11 mouse cellular contexts compared by ENCODE assay signal in genomic region chr7:100762726-100763125, GRCm38 (mm10). TPM values are rescaled to one million over a fixed set of nuclear protein-coding genes. Genes with fewer than 3 reads are reported as not detected.
DNase-seq lines count a peak whose midpoint lies in the region; ATAC-seq lines count a peak whose summit lies in the region.
"Had no signal": no experiment of that assay in that cellular context is flagged by ENCODE, and none has a peak within 500 bp of the region (broad histone marks: within the 10 kb centered on the region; RNA-seq: fewer than 3 reads in every experiment).

No protein-coding gene starts in this region.

- no peak for ATAC-seq in megakaryocyte, adult 5-6 weeks (ENCODE audit: poor library complexity, severe bottlenecking)

- intact Hi-C loops in heart, postnatal 25 days (cut with DNase I) = no loop called here

- DNase-seq in heart, adult 11 months = peak; percentile 88
- DNase-seq in heart, postnatal 25 days (ENCODE audit: low spot score) = no peak
- DNase-seq in lung, postnatal 25 days (ENCODE audit: low spot score) = peak; percentile 27
- no peak for DNase-seq in lung, postnatal 14 days
- DNase-seq in cerebellum, adult 8-10 months = peak; percentile 59
- DNase-seq in gastrocnemius, postnatal 25 days = peak; percentile 23
- DNase-seq in right cerebral cortex, adult 2 months (ENCODE audit: low spot score in 2 of 2) = no peak
- DNase-seq: heart, postnatal 4 days; lung, embryonic 14.5 days; midbrain, embryonic 14.5 days had no signal

RNA-seq across cellular contexts. Expression of gene Fam168a, which starts 56.3 kb away (rescaled TPM):
- 10 to 100 TPM; 39.2 to 44.9 TPM for total RNA-seq in heart, postnatal 25 days (2021)
- 10 to 100 TPM; 33.5 to 35.7 TPM for total RNA-seq in gastrocnemius, postnatal 25 days (2021)
- total RNA-seq in megakaryocyte, adult 5-6 weeks (2015) = 20.3 and 28.4 TPM in 2 replicates
- 9.9 and 16.7 TPM in 2 replicates for total RNA-seq in megakaryocyte, adult 5-6 weeks (2017)

Comparison
In these comparisons a context has a peak if more than half of its experiments do, and no peak if none do; other contexts are left out.
1. DNase-seq: peak in heart, adult 11 months (single experiment), lung, postnatal 25 days (single experiment), cerebellum, adult 8-10 months (single experiment) and gastrocnemius, postnatal 25 days (single experiment); none in heart, postnatal 25 days (single experiment), lung, postnatal 14 days (single experiment) and right cerebral cortex, adult 2 months (0 of 2).